Mouse (Mus musculus) splenic B cell, adult 2 months (primary cell): ENCODE data around the gene Ttc6.
A peak's percentile ranks its signal among the peaks of the same experiment; 100 is the strongest.

Experiments used
- DNase-seq: peaks from one replicate; pipeline ENCODE4 v3.0.0-alpha.2; 2011; ENCODE audit warnings: low read depth, low spot score
- H3K27me3 ChIP-seq: 2 replicates; pipeline ENCODE4 v1.6.1; 2012; ENCODE audit warnings: mild to moderate bottlenecking, low read length, moderate library complexity, mixed read lengths; ENCODE audit not compliant: control insufficient read depth, poor library complexity, insufficient read depth, severe bottlenecking
- H3K36me3 ChIP-seq: 2 replicates; pipeline ENCODE4 v1.6.1; 2012; ENCODE audit warnings: mild to moderate bottlenecking, low read length, moderate library complexity, mixed read lengths; ENCODE audit not compliant: control insufficient read depth, poor library complexity, insufficient read depth, severe bottlenecking

Ttc6 gene

GRCm38 (mm10) chr12:57541931-57542745 lies 21.8 kb upstream of the Ttc6 start:
- H3K36me3 ChIP-seq, result no peaks in the 10 kb centered on the region
- peaks cover 8% of the 10 kb centered on the region for H3K27me3 ChIP-seq
- no peak for DNase-seq

- DNase-seq, result no peak
- Histone ChIP-seq H3K27me3 (peaks cover 8% of the 10 kb centered on the region), H3K36me3 (no peaks in the 10 kb centered on the region)
These were observed 20.9 kb upstream of the Ttc6 start for GRCm38 (mm10) chr12:57542746-57543626.

DNA sequence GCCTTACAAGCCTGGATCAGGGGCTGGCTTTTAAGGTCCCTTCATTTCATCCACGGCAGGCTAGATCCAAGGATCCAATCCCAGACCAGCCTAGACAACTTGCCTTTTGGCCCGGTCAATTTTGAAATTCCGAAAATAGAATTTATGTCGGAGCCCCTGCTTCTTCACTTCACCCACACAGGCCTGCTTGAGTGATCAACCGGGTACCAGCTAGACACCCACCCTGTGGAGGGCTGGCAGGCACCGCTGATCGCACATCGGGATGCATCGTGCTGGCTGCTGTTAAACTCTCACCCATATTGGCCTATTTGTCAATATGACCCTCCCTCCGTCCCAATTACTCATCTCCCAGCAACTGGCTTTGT lies 20.3 kb upstream of the Ttc6 start:
- DNase-seq, result no peak
- Histone ChIP-seq H3K27me3 (peaks cover 8% of the 10 kb centered on the region), H3K36me3 (no peaks in the 10 kb centered on the region)

DNA sequence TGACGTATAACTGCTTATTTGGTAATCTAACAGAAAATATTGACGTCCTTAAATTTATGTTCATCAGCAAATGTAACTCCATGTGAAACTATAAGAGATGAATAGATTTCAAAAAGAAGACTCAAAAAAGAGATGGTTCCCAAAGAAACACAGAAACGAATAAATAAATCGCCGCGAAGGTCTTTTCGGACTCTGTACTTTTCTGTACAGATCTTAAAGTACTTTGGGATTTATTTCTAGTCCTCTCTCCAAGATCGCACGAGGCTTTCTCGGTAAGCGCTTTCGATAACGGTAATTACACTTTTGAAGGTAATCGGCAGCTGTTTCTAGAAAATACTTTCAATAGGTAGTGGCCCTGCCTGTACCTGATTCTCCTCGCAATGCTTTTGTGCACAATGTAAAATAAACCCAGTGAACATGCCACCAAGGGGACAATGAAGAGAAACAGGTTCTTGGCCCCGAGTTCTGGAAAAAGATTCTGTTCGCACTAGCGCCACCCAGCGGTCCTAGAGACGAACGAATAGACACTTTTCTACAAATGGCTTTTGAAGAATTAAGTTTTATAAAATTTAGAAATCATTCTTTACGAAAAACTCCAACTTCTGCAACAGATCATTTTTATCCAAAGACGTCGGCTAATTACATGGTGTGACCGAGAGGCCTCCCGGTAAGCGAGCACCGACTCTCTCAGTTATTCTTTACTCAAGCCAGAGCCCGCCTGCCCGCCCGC lies 19.1 kb upstream of the Ttc6 start:
- Histone ChIP-seq H3K27me3 (peaks cover 8% of the 10 kb centered on the region), H3K36me3 (no peaks in the 10 kb centered on the region)
- no peak for DNase-seq

DNA sequence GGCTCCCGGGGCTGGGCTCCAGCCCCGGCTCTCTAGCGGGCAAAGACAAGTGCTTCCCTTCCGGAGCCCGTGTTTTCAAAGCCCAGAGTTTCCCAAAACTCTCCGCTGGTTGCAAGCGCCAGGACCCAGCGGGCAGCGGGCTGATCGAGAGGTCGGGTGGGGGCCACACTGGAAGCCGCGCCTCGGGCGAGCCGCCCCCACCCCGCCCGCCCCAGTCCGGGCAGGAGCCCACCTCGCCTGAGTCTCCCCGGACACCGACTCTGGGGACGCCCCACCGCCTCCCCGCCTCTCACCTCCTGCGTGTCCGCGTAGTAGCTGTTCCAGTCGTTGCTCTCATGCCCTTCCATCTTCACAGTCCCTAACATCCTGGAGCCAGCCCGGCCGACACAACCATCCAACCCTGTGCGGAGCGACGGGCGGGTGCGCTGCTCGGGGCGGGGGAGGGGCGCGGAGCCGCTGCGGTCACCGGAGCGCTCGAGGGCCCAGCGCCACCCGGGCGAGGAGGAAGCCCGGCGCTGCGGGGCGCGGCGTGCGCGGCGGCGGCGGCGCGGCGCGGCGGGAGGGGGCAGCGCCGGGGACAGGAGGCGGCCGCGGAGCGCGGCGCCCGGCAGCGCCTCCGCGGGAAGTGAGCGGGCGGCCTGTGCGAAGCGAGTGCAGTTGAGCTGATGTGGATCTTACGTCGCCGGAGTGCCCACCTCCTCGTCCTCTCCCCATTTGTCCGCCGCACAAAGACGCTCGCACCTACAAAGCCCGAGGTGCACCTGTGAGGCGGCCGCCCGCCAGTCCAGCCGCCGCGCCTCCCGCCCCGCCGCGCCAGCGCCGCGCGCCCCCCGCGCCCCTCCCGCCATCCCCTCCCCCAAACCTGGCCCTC lies 18.3 kb upstream of the Ttc6 start:
- DNase-seq, result no peak
- H3K36me3 ChIP-seq, result no peaks in the 10 kb centered on the region

DNA sequence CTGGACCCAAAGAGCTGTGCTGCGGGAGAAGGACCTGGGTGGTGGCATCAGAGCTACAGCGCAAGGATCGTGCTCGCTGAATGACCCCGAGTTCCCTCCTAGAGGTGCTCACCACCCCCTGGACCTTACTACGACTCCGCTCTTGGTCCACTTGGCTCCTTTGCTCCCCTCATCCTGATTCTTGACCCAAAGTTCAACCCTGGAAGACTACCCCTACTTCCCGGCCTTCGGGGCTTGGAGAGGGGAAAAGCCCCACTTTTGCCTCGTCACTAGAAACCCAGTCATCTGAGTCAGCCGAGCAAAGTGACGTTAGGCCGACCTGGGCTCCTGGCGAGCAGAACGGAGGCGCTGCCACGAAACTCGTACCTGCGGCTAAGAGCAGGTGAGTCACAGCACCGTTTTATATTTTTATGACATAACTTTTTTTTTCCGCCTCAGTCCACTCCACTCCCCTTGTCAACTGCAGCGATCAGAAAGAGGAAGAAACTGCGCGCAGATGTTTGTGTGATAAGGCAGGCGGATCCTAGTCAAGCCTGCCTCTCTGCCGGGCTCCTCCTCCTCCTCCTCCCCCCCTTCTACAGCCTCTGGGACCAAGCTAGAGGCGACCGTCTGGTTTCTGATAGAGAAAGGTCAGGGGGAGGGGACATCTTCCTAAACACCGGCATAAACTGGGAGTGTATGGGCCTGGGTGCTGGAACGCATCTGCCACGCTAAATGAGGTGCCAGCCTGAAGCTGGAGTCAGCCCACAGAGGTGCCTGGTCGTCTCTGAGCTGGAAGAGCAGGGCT lies 17.3 kb upstream of the Ttc6 start, which contains the start of gene Foxa1:
Gene Foxa1 (minus strand): TSS at position 502 of the 787 bp plus-strand sequence.
- DNase-seq, result peak; percentile 47
- no peaks in the 10 kb centered on the region for H3K36me3 ChIP-seq
- peaks cover 4% of the 10 kb centered on the region for H3K27me3 ChIP-seq

More for the DNA sequence above, 18.3 kb upstream of the Ttc6 start:
- H3K27me3 ChIP-seq, result peaks cover 8% of the 10 kb centered on the region

GRCm38 (mm10) chr12:57547890-57548289 lies 16.0 kb upstream of the Ttc6 start:
- Histone ChIP-seq H3K27me3 (peaks cover 4% of the 10 kb centered on the region), H3K36me3 (no peaks in the 10 kb centered on the region)
- no peak for DNase-seq

DNA sequence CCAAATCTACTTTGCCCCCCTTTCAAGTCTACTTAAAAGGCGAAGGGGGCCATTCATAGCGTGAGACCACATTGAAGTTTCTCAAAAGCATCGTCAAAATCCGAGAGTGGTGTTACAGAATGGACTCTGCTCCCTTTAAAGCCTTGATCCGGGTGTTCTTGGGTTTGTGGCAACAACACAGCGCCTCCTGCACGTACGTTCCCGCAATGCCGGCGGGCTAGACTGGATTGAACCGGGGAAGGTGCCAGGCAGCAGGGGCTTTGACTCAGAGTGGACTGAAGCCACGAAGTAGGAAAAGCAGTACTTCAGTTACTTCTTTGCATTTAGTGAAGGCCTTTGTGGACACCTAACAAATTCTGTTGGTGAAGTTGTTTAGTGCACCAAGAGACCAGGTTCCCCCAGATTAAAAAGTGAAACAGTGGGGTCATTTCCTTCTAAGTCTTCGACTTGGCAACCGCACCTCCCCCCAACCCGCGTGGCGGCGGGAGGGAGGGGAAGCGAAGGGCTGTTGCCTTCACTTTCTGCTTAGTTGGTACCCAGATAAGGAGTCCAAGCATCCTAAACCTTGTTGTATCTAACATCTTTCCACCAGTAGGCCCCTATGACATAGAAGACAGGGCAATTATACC lies 15.4 kb upstream of the Ttc6 start:
- Histone ChIP-seq H3K27me3 (peaks cover 4% of the 10 kb centered on the region), H3K36me3 (no peaks in the 10 kb centered on the region)
- DNase-seq, result no peak

DNA sequence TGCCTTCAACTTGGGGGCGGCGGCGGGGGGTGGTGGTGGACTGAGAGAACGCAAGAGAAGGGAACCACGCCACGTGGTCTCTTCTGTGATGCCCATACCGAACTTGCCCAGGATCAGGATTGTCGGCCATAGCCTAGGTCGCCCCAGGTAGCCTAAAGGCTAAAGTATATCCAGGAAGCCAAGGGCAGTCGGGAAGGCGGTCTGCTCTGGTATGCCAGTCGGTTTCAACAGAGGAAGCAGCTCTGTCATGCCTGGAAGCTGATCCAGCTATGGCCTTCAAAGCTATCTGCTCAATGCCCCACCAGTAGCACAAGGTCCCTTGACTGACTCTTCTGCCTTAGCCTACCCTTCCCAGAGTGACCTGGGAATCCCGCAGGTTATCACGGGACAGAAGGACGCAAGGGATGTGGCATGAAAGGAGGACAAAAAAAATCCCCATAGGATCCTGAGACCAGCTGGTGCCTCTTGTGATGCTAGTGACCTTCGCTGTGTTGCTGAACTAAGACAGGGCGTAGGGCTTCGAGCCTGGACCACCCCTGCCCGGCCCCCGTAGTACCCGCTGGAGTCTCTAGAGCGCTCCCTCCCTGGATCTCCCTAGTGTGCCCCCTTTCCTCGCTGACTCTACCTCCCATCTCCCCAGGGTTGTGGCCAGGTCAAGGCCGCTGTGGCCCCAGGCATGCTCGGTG lies 14.8 kb upstream of the Ttc6 start:
- Histone ChIP-seq H3K27me3 (peaks cover 4% of the 10 kb centered on the region), H3K36me3 (no peaks in the 10 kb centered on the region)
- DNase-seq, result no peak

DNA sequence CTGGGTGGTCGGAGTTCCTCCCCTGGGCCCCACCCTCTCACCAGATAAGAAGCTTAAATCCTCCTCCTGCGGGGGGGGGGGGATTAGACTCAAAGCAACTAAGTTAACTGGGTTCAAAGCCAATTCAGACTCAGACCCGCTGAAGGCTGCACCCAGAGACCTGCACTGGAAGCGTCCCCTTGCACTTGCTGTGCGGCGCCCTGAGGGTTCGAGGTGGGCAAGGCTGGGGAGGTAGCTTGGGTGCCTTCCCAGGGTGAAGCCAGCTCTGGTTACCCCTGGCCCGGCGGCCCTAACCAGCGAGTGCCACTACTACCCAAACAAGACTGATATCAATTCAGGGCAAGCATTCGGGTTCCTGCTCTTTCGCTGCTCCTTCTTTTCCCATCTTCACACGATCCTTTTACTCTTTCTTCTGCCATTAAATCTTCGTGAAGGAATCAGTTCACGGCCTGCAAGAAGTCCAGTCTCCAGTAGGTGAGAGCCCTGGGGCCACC lies 14.2 kb upstream of the Ttc6 start:
- no peak for DNase-seq
- H3K36me3 ChIP-seq, result no peaks in the 10 kb centered on the region
- H3K27me3 ChIP-seq, result peaks cover 2% of the 10 kb centered on the region; the same call in 1 of the 2 replicates

DNA sequence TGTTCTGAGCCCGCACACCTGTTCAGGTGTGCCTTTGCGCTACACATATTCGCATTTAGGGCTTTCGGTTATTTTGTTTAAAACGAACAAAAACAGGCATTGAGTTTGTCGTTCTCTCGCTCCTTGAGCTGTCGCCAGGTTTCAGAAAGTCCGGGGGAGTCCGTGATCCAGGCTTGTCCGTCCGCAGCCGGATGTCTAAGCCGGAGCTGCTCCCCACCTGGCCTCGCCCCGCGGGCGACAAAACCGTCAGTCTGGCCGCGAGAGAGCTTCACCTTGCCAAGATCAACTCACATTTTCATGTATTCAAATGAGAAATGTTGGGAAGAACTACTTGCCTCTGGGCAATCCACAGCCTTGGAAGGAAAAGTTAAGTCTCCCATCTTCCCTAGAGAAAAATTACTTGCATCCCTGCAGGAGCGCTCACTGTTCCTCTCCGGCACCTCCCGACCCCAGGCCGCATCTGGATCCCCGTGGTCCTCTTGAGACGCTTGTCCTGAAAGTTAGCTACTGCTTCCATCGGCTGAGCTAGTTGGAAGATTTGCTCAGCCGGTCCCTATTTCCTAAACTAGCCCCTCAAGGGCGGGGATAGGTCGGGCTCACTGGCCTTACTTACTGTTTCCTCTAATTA lies 13.6 kb upstream of the Ttc6 start:
- Histone ChIP-seq H3K36me3 (no peaks in the 10 kb centered on the region), H3K27me3 (peaks cover under 1% of the 10 kb centered on the region; the same call in 1 of the 2 replicates)
- DNase-seq, result no peak

- Histone ChIP-seq H3K27me3 (no peaks in the 10 kb centered on the region; the same call in 1 of the 2 replicates), H3K36me3 (no peaks in the 10 kb centered on the region)
- DNase-seq, result no peak
These were observed 13.0 kb upstream of the Ttc6 start for GRCm38 (mm10) chr12:57550881-57551280.
